Mouse (Mus musculus) thymus, postnatal 25 days (tissue): ENCODE measurements around the gene Gorab.

Experiments used
- DNase-seq: peaks from one replicate; pipeline ENCODE4 v3.0.0; 2022

The Gorab gene

DNA sequence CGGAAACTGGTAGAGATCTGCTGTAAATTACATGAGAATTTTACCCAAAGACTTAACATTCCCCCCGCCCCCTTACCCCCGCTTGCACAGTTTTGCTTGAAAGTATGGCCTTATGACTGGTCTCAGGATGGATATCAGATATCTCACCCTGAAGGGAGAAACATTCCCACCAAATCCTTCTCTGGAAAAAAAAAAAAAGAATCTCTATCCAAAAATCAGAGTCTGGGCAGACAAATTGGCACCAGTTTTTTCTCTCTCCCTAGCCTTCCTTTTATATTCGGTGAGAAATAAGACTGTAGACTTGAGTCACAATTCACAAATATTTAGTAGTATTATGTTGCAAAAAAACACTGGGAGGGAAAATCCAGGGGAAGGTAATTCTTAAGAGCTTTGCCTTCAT lies 47.3 kb downstream of the Gorab start:
- DNase-seq, result no peak

DNA sequence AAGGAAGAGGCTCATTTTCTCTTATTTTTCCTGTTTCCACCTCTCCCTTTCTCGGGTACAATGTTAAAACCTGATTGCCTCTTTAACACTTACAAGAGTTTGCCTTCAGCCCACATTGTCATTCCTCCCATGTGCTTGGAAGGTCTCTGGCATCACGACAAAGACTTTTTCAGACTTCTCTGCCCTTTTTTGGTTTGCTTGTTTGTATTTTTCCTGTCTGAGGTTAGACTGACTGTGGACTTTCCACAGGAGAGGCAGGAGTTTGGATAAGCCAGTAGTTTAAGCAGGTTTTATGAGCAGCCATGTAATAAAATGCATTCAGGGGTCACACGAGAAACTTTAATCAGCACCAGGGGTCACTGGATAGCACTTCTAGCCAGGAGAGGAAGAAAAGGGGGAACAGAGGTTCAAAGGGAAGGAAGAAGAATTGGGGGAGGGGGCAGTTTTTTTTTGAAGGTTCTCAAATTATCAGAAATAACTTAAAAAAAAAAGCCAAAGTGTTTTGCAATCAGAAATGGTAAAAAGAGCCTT lies 47.8 kb downstream of the Gorab start:
- no peak for DNase-seq

DNA sequence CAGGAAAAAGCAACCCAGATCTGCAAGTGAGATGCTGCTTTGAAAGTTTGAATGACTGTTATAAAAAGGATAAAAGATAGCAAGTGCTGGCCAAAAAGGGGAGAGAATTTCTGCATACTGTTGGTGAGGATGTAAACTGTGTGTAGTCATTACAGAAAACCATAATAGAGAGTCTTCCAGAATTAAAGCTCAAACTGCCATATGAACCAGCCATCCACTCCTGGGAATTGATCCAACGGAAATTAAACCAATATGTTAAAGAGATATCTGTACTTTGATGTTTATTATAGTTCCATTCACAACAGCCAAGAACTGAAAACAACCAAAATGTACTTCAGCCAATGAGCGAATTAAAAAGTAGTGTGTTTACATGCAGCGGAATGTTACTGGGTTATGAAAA lies 52.5 kb downstream of the Gorab start:
- DNase-seq, result no peak

DNA sequence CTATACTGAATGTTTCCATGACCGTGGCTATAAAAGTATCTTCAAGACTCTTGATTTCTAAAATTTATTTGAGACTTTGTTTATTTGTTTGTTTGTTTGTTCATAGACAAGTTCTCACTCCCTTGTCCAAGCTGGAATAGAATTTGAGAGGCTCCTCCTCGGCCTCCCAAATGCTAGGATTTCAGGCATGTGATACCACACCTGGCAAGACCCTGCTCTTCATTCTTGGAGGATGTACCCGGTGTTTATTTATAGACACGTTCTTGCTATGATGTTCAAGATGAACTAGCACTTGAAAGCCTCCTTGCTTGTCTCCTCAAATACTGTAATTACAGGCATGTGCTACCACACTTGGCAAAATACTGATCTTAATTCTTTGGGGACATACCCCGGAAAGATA lies 57.9 kb downstream of the Gorab start:
- DNase-seq, result no peak

DNA sequence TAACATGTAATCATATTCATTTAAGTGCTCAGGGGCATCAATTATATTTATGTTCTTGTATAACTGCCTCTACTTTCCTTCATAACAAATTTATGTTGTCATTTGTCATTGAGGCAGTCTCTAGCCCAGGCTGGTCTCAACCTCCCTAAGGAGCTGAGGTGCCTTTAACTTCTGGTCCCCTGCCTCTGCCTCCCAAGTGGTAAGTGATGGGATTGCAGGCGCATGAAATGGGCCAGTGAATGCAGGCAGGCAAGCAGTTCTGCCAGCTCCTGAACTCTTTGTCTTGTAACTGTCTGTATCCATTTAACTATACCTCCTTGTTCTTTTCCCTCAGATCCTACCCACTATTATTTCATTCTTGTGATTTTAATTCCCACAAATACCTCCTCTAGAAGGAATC lies 58.5 kb downstream of the Gorab start:
- DNase-seq, result peak; percentile 1

DNA sequence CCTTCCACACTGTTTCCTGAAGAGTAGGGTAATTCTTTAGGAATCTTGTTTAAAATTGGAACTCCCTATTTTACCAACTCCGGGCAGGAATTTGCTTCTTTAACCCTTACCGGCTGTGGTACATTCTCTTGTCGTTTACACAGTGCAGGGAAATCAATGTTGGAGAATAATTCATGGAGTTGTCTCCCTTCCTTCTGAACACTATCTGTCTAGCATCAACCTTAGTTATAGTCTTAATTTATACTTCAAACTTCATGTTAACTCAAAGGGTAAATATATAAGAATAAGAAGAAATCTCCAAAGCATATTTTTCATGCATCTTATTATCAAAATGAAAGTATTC lies 64.3 kb downstream of the Gorab start:
- no peak for DNase-seq

DNA sequence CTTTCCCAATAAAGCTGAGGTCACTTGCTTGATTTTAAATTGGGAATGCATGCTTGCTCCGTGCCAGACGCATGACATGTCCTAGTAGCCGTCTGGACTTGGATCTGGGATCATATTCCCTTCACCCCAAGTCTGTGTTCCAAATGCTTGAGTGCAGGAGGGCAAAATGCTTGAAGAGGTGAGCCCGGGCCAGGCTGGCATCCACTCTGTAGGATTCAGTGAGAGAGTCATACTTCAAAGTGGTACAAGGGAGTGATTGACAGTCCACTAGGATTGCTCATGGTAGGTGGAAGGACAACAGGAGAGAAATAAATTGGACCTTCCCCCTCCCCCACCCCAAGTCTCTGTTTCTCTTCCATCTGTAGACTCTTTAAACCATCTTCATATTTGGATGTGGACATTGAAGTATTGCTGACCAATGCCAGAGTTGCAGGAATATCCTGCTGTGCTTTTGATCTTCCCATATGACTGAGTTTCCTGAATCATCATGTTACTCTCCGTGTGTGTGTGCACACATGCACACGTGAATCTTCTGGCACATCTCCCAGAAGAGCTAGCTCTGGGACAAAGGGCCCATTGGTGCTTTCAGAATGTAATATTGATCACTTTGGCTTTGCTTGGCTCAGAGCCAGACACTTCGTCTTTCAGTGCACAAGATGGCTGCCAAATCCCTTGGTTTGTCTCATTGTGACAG lies 64.8 kb downstream of the Gorab start:
- DNase-seq, result no peak

DNA sequence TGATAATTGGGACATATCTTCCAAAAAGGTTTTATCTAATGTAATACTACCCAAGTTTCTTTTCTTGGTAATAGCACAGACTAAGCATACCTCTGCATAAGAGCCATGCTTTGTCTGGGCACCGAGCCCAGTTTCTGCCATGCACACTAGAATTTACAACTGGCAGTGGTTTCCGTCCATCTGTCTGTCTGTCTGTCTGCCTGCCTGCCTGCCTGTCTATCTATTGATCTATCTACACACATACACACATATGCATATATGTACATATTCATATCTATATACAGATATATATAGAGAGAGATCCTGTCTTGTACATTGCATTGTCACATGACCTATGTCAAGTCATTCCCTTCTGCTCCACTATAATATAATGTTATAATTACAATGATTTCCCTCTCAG lies 65.6 kb downstream of the Gorab start:
- DNase-seq, result no peak
